Mouse (Mus musculus) liver, embryonic 14.5 days (tissue): ENCODE results near the gene Sgk1. TPM values are rescaled to one million over a fixed set of nuclear protein-coding genes. Genes with fewer than 3 reads are reported as not detected.

ENCODE experiments used
- ATAC-seq: fragments of 200-750 bp; cut with Nextera tagmentation; 2 replicates; pipeline ENCODE4 v1.8.0; 2017; ENCODE audit warnings: moderate number of reproducible peaks, mild to moderate bottlenecking, moderate library complexity; ENCODE audit not compliant: insufficient read depth
- DNase-seq, 3 experiments: peaks; one replicate each; pipeline ENCODE4 v3.0.0-alpha.2; 2012 to 2013; ENCODE audit warnings: low read depth in 3 of 3, low spot score in 3 of 3
- H3K27ac ChIP-seq: fragments of 300-500 bp; sonication (generic); 2 replicates; pipeline ENCODE4 v1.5.1; 2014; ENCODE audit warnings: moderate library complexity, mild to moderate bottlenecking, control low read depth, inconsistent platforms
- H3K27me3 ChIP-seq: fragments of 300-500 bp; sonication (generic); 2 replicates; pipeline ENCODE4 v1.6.1; 2014; ENCODE audit warnings: mild to moderate bottlenecking, low read length, moderate library complexity; ENCODE audit not compliant: control insufficient read depth, insufficient read depth
- H3K36me3 ChIP-seq: fragments of 300-500 bp; sonication (generic); replicated peaks from 2 replicates; pipeline ENCODE4 v1.6.1; 2014; ENCODE audit warnings: low read depth; ENCODE audit not compliant: control insufficient read depth, insufficient read depth
- H3K4me1 ChIP-seq, 2 experiments: fragments of 200-500 bp in 1 of 2; fragments of 300-500 bp in 1 of 2; sonication (generic) in 1 of 2; replicated peaks; 2 replicates each; pipeline ENCODE4 v1.6.1; 2012 to 2014; ENCODE audit warnings: antibody characterized with exemption in 1 of 2, inconsistent platforms in 1 of 2, low read length in 1 of 2; ENCODE audit not compliant: control insufficient read depth in 2 of 2, insufficient read depth in 2 of 2
- H3K4me2 ChIP-seq: fragments of 300-500 bp; sonication (generic); 2 replicates; pipeline ENCODE4 v1.6.1; 2014; ENCODE audit warnings: low read depth, mild to moderate bottlenecking, control low read depth, moderate library complexity
- H3K4me3 ChIP-seq, 2 experiments: fragments of 200-500 bp in 1 of 2; fragments of 300-500 bp in 1 of 2; sonication (generic) in 1 of 2; 2 replicates each; pipeline ENCODE4 v1.5.1; 2012 to 2014; ENCODE audit warnings: low read depth in 2 of 2, low read length in 2 of 2, mild to moderate bottlenecking in 2 of 2, control low read depth in 1 of 2, inconsistent platforms in 1 of 2, moderate library complexity in 1 of 2; ENCODE audit not compliant: insufficient read depth in 1 of 2
- H3K9ac ChIP-seq: fragments of 300-500 bp; sonication (generic); replicated peaks from 2 replicates; pipeline ENCODE4 v1.6.1; 2014; ENCODE audit warnings: mild to moderate bottlenecking, control low read depth, moderate library complexity
- H3K9me3 ChIP-seq: fragments of 300-500 bp; sonication (generic); 2 replicates; pipeline ENCODE4 v1.6.1; 2016; ENCODE audit warnings: low read length, mixed read lengths; ENCODE audit not compliant: control insufficient read depth
- CTCF ChIP-seq: IDR thresholded peaks from 2 replicates; pipeline ENCODE4 v1.5.1; 2016; ENCODE audit warnings: antibody characterized with exemption, low read depth, control low read depth
- EP300 ChIP-seq: IDR thresholded peaks from 2 replicates; pipeline ENCODE4 v1.6.1; 2016; ENCODE audit warnings: antibody characterized with exemption, low read depth
- WGBS: fragments of 180-500 bp; shearing (Covaris S2); extraction: QIAGEN DNeasy Blood & Tissue Kit; methylation state at CpG from one replicate; pipeline ENCODE4 v1.1.7; 2014; ENCODE audit not compliant: insufficient replicate concordance; 5-methylcytosine and 5-hydroxymethylcytosine counted together
- polyA plus RNA-seq, 2 experiments: library from polyadenylated mRNA; depleted of rRNA in 1 of 2; stranded (reverse) in 1 of 2; unstranded in 1 of 2; fragments of >200 nt; fragmentation: Nextera tagmentation in 1 of 2; extraction: Ambion mirVana in 1 of 2; gene quantifications; 2 replicates each; pipeline versions ENCODE4 v1.2.1 to v1.2.3; 2012 to 2014

Sgk1 gene
- polyA plus RNA-seq, 2 experiments: 5.3 to 10.3 TPM

GRCm38 (mm10) chr10:21907784-21908183, 25.8 kb downstream of the Sgk1 start:
- H3K9ac ChIP-seq: no peak overlapping the region
- no peaks in the 10 kb centered on the region for H3K36me3 ChIP-seq
- DNase-seq (no peak), ATAC-seq (no peak)
- H3K4me1 ChIP-seq: 0 out of 4 replicates have a peak, but pooled peaks cover 0 to 2% of the 10 kb centered on the region in 2 experiments
- H3K27me3 ChIP-seq: no peaks in the 10 kb centered on the region
- TF ChIP-seq EP300: no peak
- no peak for TF ChIP-seq CTCF
- H3K4me2 ChIP-seq: no peak overlapping the region
- no peaks in the 10 kb centered on the region for H3K9me3 ChIP-seq
- no peak overlapping the region for H3K4me3 ChIP-seq
- H3K27ac ChIP-seq: no peak overlapping the region
- WGBS: 30% methylated on average over 3 of the region's 3 CpGs

- DNase-seq: no peak
- 58% methylated on average over 1 of the region's 1 CpGs for WGBS
- Histone ChIP-seq H3K9me3 (no peaks in the 10 kb centered on the region), H3K4me2 (no peak overlapping the region), H3K27ac (no peak overlapping the region), H3K4me3 (no peak overlapping the region), H3K36me3 (no peaks in the 10 kb centered on the region), H3K9ac (no peak overlapping the region), H3K27me3 (no peaks in the 10 kb centered on the region), H3K4me1 (0 out of 4 replicates have a peak, but pooled peaks cover 0 to 2% of the 10 kb centered on the region in 2 experiments)
- TF ChIP-seq CTCF: no peak
- no peak for ATAC-seq
Observed at GRCm38 (mm10) chr10:21908686-21909085, 26.7 kb downstream of the Sgk1 start.

GRCm38 (mm10) chr10:21910334-21910733, 28.4 kb downstream of the Sgk1 start:
- Histone ChIP-seq H3K9me3 (no peaks in the 10 kb centered on the region), H3K27me3 (no peaks in the 10 kb centered on the region), H3K4me2 (no peak overlapping the region), H3K36me3 (no peaks in the 10 kb centered on the region), H3K27ac (no peak overlapping the region), H3K9ac (no peak overlapping the region), H3K4me1 (0 out of 4 replicates have a peak, but pooled peaks cover 0 to 2% of the 10 kb centered on the region in 2 experiments), H3K4me3 (no peak overlapping the region)
- ATAC-seq (no peak), DNase-seq (no peak)
- WGBS: 75% methylated on average over 9 of the region's 9 CpGs
- TF ChIP-seq EP300: no peak
- no peak for TF ChIP-seq CTCF

- Histone ChIP-seq H3K9me3 (no peaks in the 10 kb centered on the region), H3K27ac (no peak overlapping the region), H3K9ac (no peak overlapping the region), H3K4me3 (no peak overlapping the region), H3K27me3 (no peaks in the 10 kb centered on the region), H3K4me2 (no peak overlapping the region), H3K36me3 (no peaks in the 10 kb centered on the region), H3K4me1 (0 out of 4 replicates have a peak, but pooled peaks cover 0 to 2% of the 10 kb centered on the region in 2 experiments)
- no peak for DNase-seq
- TF ChIP-seq CTCF (no peak), EP300 (no peak)
- ATAC-seq: no peak
- WGBS: 66% methylated on average over 10 of the region's 10 CpGs
Observed at GRCm38 (mm10) chr10:21911303-21911947, 29.4 kb downstream of the Sgk1 start.

- no peak for TF ChIP-seq CTCF
- TF ChIP-seq EP300: no peak
- WGBS: 14% methylated on average over 1 of the region's 1 CpGs
- no peak for ATAC-seq
- Histone ChIP-seq H3K4me1 (no peaks in the 10 kb centered on the region), H3K4me3 (no peak overlapping the region), H3K27me3 (no peaks in the 10 kb centered on the region), H3K4me2 (no peak overlapping the region), H3K9ac (no peak overlapping the region), H3K9me3 (no peaks in the 10 kb centered on the region), H3K27ac (no peak overlapping the region), H3K36me3 (no peaks in the 10 kb centered on the region)
- DNase-seq: no peak
Observed at GRCm38 (mm10) chr10:21914751-21915150, 32.8 kb downstream of the Sgk1 start.
